Mouse (Mus musculus) layer of hippocampus, postnatal 14 days (tissue): ENCODE measurements around the gene Mbnl2. TPM values are rescaled to one million over a fixed set of nuclear protein-coding genes. Genes with fewer than 3 reads are reported as not detected.

ENCODE experiments used
- DNase-seq, 2 experiments: peaks; one replicate each; pipeline ENCODE4 v3.0.0; 2021 to 2022; ENCODE audit warnings: low spot score in 2 of 2, mixed read lengths in 1 of 2
- total RNA-seq, 2 experiments: library from RNA; stranded (reverse); gene quantifications; 2 replicates each; pipeline ENCODE4 v1.2.3; 2021

Gene Mbnl2
- total RNA-seq, 2 experiments from 2014 or later, result 201 to 204 TPM

DNA sequence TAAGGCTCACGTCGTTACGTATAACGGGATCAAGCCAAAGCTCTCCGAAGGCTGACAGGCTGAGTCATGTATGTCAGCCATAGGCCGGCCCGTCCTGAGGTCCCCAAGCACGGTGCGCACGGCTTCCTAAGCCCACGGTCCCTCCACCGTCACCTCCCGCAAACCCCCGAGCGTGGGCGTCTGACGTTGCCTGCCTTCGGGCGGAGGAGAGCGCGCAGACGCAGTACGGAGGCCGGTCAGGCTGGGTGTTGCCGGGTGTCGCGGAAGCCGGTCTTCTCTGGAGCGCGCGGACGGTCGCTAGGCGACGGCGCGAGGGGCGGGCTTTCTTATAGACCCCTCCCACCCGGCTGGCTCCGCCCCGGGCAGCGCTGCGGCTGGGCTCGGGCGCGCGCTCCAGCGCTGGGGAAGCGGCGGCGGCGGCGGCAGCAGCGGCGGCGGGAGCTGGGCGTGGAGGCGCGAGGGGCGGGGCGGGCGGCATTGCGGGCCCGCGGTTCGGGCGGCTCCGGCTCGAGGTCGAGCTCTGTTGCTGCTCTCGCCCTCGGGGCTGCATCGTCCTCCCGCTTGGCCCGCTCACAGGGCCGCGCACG lies 202.6 kb downstream of the Mbnl2 start, which contains the start of gene Rap2a:
Gene Rap2a, plus strand, starts transcription at position 463 of the 587 bp plus-strand sequence.
- peak; percentile 97 to 99 for DNase-seq

DNA sequence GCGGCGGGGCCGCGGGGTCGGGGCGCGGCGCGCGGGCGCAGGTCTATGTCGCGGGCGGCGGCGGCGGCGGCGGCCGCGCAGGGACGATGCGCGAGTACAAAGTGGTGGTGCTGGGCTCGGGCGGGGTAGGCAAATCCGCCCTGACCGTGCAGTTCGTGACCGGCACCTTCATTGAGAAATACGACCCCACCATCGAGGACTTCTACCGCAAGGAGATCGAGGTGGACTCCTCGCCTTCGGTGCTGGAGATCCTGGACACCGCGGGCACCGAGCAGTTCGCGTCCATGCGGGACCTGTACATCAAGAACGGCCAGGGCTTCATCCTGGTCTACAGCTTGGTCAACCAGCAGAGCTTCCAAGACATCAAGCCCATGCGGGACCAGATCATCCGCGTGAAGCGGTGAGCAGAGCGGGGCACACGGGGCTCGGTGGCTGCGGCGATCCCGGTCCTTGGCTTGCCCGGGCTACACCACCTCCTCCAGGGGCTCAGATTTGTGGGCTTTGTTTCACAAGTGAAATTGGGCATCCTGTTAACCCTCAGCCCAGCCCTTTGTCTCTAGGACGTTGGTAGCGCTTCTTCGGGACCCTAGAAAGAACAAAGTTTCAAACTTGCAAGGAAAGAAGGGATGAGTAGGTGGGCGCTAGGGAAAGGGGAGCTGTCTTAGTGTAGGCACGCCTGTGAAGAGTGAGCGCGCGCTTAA lies 203.3 kb downstream of the Mbnl2 start:
- DNase-seq, result peak; percentile 45 to 48

DNA sequence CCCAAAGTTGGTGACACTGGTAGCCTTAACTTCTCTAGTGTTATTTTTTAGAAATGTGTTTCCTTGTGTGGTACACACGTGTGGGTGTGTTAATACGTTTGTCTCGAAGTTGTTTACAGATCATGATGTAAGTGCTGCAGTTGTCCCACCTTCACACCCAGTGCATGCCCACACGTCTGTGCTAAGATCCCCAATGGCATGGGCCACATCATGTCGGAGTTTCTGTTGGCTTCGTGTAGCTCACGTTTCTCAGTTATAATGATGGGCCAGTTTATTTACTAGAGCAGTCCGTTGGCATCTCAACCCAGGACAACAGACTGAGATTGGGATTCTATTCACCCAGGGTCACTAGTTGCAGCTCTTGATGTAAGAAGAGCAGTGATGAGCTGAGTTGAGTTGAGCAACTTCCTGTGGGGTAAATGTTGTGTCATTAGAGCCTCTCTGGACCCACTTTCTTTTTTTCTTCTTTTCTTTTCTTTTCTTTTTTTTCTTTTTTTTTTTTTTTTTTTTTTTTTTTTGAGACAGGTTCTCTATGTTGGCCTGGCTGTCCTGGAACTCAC lies 205.0 kb downstream of the Mbnl2 start:
- no peak for DNase-seq

DNA sequence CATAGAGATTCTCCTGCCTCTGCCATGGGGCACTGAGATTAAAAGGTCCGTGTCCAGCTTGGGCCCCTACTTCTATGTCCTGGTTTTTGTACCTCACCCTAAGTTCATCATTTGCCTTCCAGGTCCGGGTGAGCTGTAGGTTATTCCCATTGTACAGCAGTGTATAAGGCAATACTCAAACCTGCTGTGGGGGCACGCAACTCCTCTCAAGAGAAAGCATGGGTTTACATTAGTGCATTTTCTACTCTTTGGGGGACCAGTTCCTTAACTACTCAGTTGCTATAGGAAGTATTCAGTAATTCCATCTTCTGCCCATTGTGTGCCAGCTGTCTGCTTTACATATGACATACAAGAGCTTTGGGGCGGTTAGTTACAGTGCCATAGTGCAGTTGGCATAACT lies 205.5 kb downstream of the Mbnl2 start:
- DNase-seq, result no peak

Other genes starting within 250 kb of the Mbnl2 start
- under 1 TPM in 1 of 2 experiments, not detected in 1; 0.09 TPM for gene Oxgr1, start 233.2 kb upstream of the Mbnl2 start, total RNA-seq
- gene Rap2a, start 202.8 kb downstream of the Mbnl2 start, total RNA-seq, result 10 to 100 TPM; 93.6 to 96.1 TPM